Mouse (Mus musculus): Measurements from ENCODE around the gene Prss53. TPM values are rescaled to one million over a fixed set of nuclear protein-coding genes. Genes with fewer than 3 reads are reported as not detected.
"Not testable (repeated sequence)": the region's sequence is repeated elsewhere in the genome, so short reads cannot be mapped to it uniquely, and the experiment has no call there.

The Prss53 gene
- polyA plus RNA-seq, 1 experiment from 2014 or later = 0.36 TPM

GRCm38 (mm10) chr7:127899997-127900396 lies 9.2 kb upstream of the Prss53 start:
- Histone ChIP-seq H3K4me3 (ENCODE audit: low read depth, low read length) (no peak overlapping the region), H3K9me3 (ENCODE audit: control insufficient read depth, low read length) (no peaks in the 10 kb centered on the region), H3K27ac (ENCODE audit: low read depth, low read length) (no peak overlapping the region), H3K4me1 (ENCODE audit: control insufficient read depth, insufficient read depth, low read length) (peaks cover 8% of the 10 kb centered on the region), H3K36me3 (ENCODE audit: control insufficient read depth, insufficient read depth, low read length) (no peaks in the 10 kb centered on the region), H3K9ac (ENCODE audit: low read length) (no peak overlapping the region), H3K27me3 (ENCODE audit: control insufficient read depth, insufficient read depth, low read length) (no peaks in the 10 kb centered on the region), H3K4me2 (no peak overlapping the region)
- ATAC-seq (ENCODE audit: low FRiP score) = no peak
- WGBS = 54% methylated on average over 7 of the region's 7 CpGs
- DNase-seq (ENCODE audit: low spot score, missing footprints) = no peak

DNA sequence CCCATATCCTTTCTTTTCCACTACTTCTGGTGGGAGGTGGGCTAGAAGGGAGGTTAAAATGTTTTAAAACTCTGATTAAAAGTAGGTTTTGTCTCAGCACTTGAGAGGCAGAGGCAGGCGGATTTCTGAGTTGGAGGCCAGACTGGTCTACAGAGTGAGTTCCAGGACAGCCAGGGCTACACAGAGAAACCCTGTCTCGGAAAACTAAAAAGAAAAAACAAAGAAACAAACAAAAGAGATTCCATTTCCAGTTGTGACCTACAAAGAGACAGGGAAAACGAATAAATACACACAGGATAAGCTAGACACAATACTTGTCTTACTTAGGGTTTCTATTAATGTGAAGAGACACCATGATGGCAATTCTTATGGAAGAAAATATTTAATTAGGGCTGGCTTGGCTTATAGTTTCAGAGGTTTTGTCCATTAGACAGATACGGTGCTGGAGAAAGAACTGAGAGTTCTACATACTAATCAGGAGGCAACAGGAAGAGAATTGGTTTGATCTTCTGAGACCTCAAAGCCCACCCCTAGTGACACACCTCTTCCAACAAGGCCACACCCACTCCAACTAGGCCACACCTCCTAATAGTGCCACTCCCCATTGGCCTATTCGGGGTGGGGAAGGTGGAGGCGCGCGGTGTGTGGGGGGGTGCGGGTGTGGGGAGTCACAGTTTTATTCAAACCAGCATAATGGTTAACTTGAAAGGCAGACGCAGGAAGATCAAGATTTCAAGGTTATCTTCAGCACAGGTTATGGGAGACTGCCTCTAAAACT lies 7.6 kb upstream of the Prss53 start:
- Histone ChIP-seq H3K9ac (ENCODE audit: low read length) (no peak overlapping the region), H3K4me1 (ENCODE audit: control insufficient read depth, insufficient read depth, low read length) (peaks cover 7% of the 10 kb centered on the region), H3K27ac (ENCODE audit: low read depth, low read length) (no peak overlapping the region), H3K4me3 (ENCODE audit: low read depth, low read length) (no peak overlapping the region), H3K36me3 (ENCODE audit: control insufficient read depth, insufficient read depth, low read length) (no peaks in the 10 kb centered on the region), H3K27me3 (ENCODE audit: control insufficient read depth, insufficient read depth, low read length) (no peaks in the 10 kb centered on the region), H3K4me2 (no peak overlapping the region), H3K9me3 (ENCODE audit: control insufficient read depth, low read length) (no peaks in the 10 kb centered on the region)
- DNase-seq (ENCODE audit: low spot score, missing footprints) = no peak
- ATAC-seq (ENCODE audit: low FRiP score) = no peak
- 40% methylated on average over 10 of the region's 10 CpGs for WGBS

DNA sequence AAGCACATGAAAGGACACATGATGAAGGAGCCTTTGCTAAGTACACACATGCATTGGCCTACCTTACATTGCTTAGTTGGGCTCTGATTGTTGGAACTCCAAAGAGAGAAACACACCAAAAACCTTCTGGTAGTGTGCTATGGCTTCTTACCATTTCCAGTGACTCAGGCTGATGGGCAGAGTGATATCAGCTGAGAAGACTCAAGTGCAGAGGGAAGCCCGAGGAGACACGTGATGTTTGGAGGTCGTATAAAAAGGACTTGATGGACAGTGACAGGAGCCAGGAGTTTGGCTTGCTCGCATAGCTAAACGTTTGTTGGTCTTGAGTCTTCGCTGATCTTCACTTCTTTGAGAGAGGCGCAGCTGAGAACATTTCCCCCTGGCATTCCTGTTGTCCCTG lies 6.8 kb upstream of the Prss53 start:
- H3K4me2 ChIP-seq = no peak overlapping the region
- H3K4me1 ChIP-seq (ENCODE audit: control insufficient read depth, insufficient read depth, low read length) = peaks cover 7% of the 10 kb centered on the region
- DNase-seq (ENCODE audit: low spot score, missing footprints) (no peak), ATAC-seq (ENCODE audit: low FRiP score) (no peak)
- H3K36me3 ChIP-seq (ENCODE audit: control insufficient read depth, insufficient read depth, low read length) = no peaks in the 10 kb centered on the region
- H3K9ac ChIP-seq (ENCODE audit: low read length) = no peak overlapping the region
- H3K27ac ChIP-seq (ENCODE audit: low read depth, low read length) = no peak overlapping the region
- 95% methylated on average over 7 of the region's 7 CpGs for WGBS
- no peak overlapping the region for H3K4me3 ChIP-seq (ENCODE audit: low read depth, low read length)
- H3K9me3 ChIP-seq (ENCODE audit: control insufficient read depth, low read length) = no peaks in the 10 kb centered on the region
- H3K27me3 ChIP-seq (ENCODE audit: control insufficient read depth, insufficient read depth, low read length) = no peaks in the 10 kb centered on the region

DNA sequence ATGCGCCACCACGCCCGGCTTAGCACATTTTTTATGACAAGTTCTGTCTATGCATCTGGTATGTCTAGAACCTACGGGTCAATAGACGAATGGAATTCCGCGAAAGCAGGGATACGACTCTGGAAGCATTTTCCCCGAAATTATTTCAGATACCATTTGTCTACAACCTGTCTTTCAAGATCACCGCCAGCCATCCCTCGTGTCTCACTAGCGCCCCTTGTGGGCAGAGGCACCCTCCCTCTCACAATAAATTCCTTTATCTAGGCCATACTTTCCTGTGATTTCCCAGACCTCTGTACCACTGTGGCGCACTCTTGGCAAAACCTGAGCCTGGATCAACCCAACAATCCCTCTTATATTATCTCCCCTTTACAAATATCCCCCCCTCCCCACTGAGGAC lies 5.6 kb upstream of the Prss53 start:
- H3K36me3 ChIP-seq (ENCODE audit: control insufficient read depth, insufficient read depth, low read length) = no peaks in the 10 kb centered on the region
- DNase-seq (ENCODE audit: low spot score, missing footprints) = peak; percentile 91
- H3K4me1 ChIP-seq (ENCODE audit: control insufficient read depth, insufficient read depth, low read length) = peaks cover 7% of the 10 kb centered on the region
- WGBS = 60% methylated on average over 13 of the region's 13 CpGs
- no peak overlapping the region for H3K4me3 ChIP-seq (ENCODE audit: low read depth, low read length)
- H3K9ac ChIP-seq (ENCODE audit: low read length) = no peak overlapping the region
- no peak overlapping the region for H3K4me2 ChIP-seq
- H3K27ac ChIP-seq (ENCODE audit: low read depth, low read length) = no peak overlapping the region
- no peaks in the 10 kb centered on the region for H3K9me3 ChIP-seq (ENCODE audit: control insufficient read depth, low read length)
- ATAC-seq (ENCODE audit: low FRiP score) = no peak
- no peaks in the 10 kb centered on the region for H3K27me3 ChIP-seq (ENCODE audit: control insufficient read depth, insufficient read depth, low read length)

GRCm38 (mm10) chr7:127895891-127896290 lies 5.1 kb upstream of the Prss53 start:
- ATAC-seq (ENCODE audit: low FRiP score) = not testable (repeated sequence)
- peak overlapping the region; percentile 57; the same call in 1 of the 2 replicates for H3K4me3 ChIP-seq (ENCODE audit: low read depth, low read length)

DNA sequence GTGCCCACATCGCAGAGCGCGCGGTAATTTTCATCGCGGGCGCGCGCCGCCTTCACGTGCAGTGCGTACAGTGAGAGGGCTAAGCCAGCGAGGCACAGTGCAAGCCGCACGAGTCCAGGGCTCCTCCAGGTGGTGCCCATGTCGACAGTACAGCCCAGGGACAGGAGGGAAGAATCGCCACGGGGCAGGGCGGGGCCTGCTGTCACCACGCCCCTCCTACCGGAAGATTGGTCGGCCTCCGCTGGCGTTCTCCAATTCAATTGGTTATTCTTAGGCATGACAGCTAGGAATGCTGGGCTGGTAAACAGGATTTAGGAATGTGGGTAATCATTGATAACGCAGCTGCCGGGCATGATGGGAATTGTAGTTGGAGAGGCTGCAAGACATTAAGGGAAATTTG lies 4.7 kb upstream of the Prss53 start, which contains the start of the genes Gm21974 and Vkorc1:
Gm21974 (minus strand) TSS at position 13 of the 400 bp plus-strand sequence.
Vkorc1 (minus strand) TSS at position 176 of the 400 bp plus-strand sequence.
- no peaks in the 10 kb centered on the region for H3K36me3 ChIP-seq (ENCODE audit: control insufficient read depth, insufficient read depth, low read length)
- DNase-seq (ENCODE audit: low spot score, missing footprints) = peak; percentile 97
- H3K4me2 ChIP-seq = peak within 1 kb of the TSS; percentile 85
- H3K27ac ChIP-seq (ENCODE audit: low read depth, low read length) = peak within 1 kb of the TSS; percentile 27; the same call in 1 of the 2 replicates
- H3K9me3 ChIP-seq (ENCODE audit: control insufficient read depth, low read length) = no peaks in the 10 kb centered on the region
- ATAC-seq (ENCODE audit: low FRiP score) = peak; percentile 98
- H3K9ac ChIP-seq (ENCODE audit: low read length) = peak within 1 kb of the TSS; percentile 63
- H3K4me3 ChIP-seq (ENCODE audit: low read depth, low read length) = peak within 1 kb of the TSS; percentile 57
- no peaks in the 10 kb centered on the region for H3K27me3 ChIP-seq (ENCODE audit: control insufficient read depth, insufficient read depth, low read length)
- WGBS = under 1% methylated on average over 26 of the region's 26 CpGs
- H3K4me1 ChIP-seq (ENCODE audit: control insufficient read depth, insufficient read depth, low read length) = peaks cover 7% of the 10 kb centered on the region

More at GRCm38 (mm10) chr7:127895891-127896290, 5.1 kb upstream of the Prss53 start:
- H3K4me2 ChIP-seq = peak overlapping the region; percentile 85
- H3K27ac ChIP-seq (ENCODE audit: low read depth, low read length); H3K36me3 ChIP-seq (ENCODE audit: control insufficient read depth, insufficient read depth, low read length); H3K9me3 ChIP-seq (ENCODE audit: control insufficient read depth, low read length); H3K9ac ChIP-seq (ENCODE audit: low read length); H3K27me3 ChIP-seq (ENCODE audit: control insufficient read depth, insufficient read depth, low read length); H3K4me1 ChIP-seq (ENCODE audit: control insufficient read depth, insufficient read depth, low read length); DNase-seq (ENCODE audit: low spot score, missing footprints): not testable (repeated sequence)
- 65% methylated on average over 7 of the region's 7 CpGs for WGBS

DNA sequence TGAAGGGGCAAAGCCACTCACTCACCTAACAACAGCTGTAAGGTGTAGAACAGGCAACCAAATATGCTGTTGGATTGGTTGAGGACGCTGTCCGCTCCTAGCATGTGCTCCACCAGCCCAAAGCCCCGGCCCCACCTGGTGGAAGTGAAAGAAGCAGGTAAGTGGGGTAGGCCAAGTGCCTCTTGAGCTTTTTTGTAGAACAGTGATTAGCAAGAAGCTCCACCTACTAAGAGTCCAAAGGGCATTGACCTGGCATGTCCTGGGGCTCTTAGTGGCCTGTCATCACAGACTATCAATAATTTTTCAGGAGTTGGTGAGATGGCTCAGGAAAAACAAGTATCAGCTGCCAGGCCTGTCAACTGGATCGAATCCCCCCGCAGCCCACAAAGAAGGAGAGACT lies 3.7 kb upstream of the Prss53 start:
- H3K27me3 ChIP-seq (ENCODE audit: control insufficient read depth, insufficient read depth, low read length) = no peaks in the 10 kb centered on the region
- peak overlapping the region; percentile 57; the same call in 1 of the 2 replicates for H3K4me3 ChIP-seq (ENCODE audit: low read depth, low read length)
- no peaks in the 10 kb centered on the region for H3K9me3 ChIP-seq (ENCODE audit: control insufficient read depth, low read length)
- no peak overlapping the region for H3K27ac ChIP-seq (ENCODE audit: low read depth, low read length)
- no peak for ATAC-seq (ENCODE audit: low FRiP score)
- H3K4me1 ChIP-seq (ENCODE audit: control insufficient read depth, insufficient read depth, low read length) = peaks cover 7% of the 10 kb centered on the region
- peak overlapping the region; percentile 85; the same call in 1 of the 2 replicates for H3K4me2 ChIP-seq
- WGBS = 89% methylated on average over 5 of the region's 5 CpGs
- H3K9ac ChIP-seq (ENCODE audit: low read length) = no peak overlapping the region; the same call in 1 of the 2 replicates
- DNase-seq (ENCODE audit: low spot score, missing footprints) = no peak
- 0 out of 2 replicates have a peak, but pooled peaks cover 2% of the 10 kb centered on the region for H3K36me3 ChIP-seq (ENCODE audit: control insufficient read depth, insufficient read depth, low read length)

DNA sequence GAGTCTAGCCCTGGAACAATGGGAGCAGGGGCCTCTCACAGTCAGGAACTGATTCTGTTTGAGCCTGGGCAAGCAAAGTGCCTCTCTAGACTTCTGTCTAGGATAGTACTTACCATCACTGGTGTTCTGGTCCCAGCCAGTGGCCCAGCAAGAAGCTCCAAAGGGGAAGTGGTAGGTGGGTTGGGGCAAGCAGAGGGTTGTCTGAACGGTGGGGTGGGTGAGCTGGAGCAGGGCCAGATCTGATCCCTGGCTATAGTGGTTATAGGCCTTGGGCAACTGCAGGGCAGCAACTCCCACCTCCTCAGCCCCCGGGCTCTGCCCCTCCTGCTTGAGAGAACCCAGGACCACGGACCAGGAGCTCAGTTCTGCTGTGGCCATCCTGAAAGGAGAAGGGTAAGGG lies 1.9 kb downstream of the Prss53 start:
- H3K36me3 ChIP-seq (ENCODE audit: control insufficient read depth, insufficient read depth, low read length) = peaks cover 26% of the 10 kb centered on the region
- DNase-seq (ENCODE audit: low spot score, missing footprints) = no peak

GRCm38 (mm10) chr7:127887781-127888180 lies 3.0 kb downstream of the Prss53 start:
- no peaks in the 10 kb centered on the region for H3K9me3 ChIP-seq (ENCODE audit: control insufficient read depth, low read length)
- H3K36me3 ChIP-seq (ENCODE audit: control insufficient read depth, insufficient read depth, low read length) = peaks cover 33% of the 10 kb centered on the region
- 83% methylated on average over 3 of the region's 3 CpGs for WGBS
- H3K4me1 ChIP-seq (ENCODE audit: control insufficient read depth, insufficient read depth, low read length) = peaks cover 4% of the 10 kb centered on the region
- H3K4me2 ChIP-seq = no peak overlapping the region
- no peak overlapping the region for H3K4me3 ChIP-seq (ENCODE audit: low read depth, low read length)
- H3K27me3 ChIP-seq (ENCODE audit: control insufficient read depth, insufficient read depth, low read length) = no peaks in the 10 kb centered on the region
- ATAC-seq (ENCODE audit: low FRiP score) = no peak
- H3K9ac ChIP-seq (ENCODE audit: low read length) = no peak overlapping the region
- no peak overlapping the region for H3K27ac ChIP-seq (ENCODE audit: low read depth, low read length)
- no peak for DNase-seq (ENCODE audit: low spot score, missing footprints)

More for the DNA sequence above, 1.9 kb downstream of the Prss53 start:
- H3K9me3 ChIP-seq (ENCODE audit: control insufficient read depth, low read length) = no peaks in the 10 kb centered on the region
- H3K4me1 ChIP-seq (ENCODE audit: control insufficient read depth, insufficient read depth, low read length) = peaks cover 1% of the 10 kb centered on the region
- H3K4me3 ChIP-seq (ENCODE audit: low read depth, low read length) = no peak overlapping the region
- no peak overlapping the region for H3K9ac ChIP-seq (ENCODE audit: low read length)
- no peaks in the 10 kb centered on the region for H3K27me3 ChIP-seq (ENCODE audit: control insufficient read depth, insufficient read depth, low read length)
- no peak for ATAC-seq (ENCODE audit: low FRiP score)
- 73% methylated on average over 3 of the region's 3 CpGs for WGBS
- no peak overlapping the region for H3K27ac ChIP-seq (ENCODE audit: low read depth, low read length)
- no peak overlapping the region for H3K4me2 ChIP-seq

All from midbrain, embryonic 11.5 days (tissue).